9 mouse cellular contexts compared by ENCODE assay signal in genomic region chr7:81198538-81198937, GRCm38 (mm10). TPM values are rescaled to one million over a fixed set of nuclear protein-coding genes. Genes with fewer than 3 reads are reported as not detected.
A peak's percentile ranks its signal among the peaks of the same experiment; 100 is the strongest.
DNase-seq lines count a peak whose midpoint lies in the region; ATAC-seq lines count a peak whose summit lies in the region.
"Had no signal": no experiment of that assay in that cellular context is flagged by ENCODE, and none has a peak within 500 bp of the region (broad histone marks: within the 10 kb centered on the region; RNA-seq: fewer than 3 reads in every experiment).

No protein-coding gene starts in this region.

- DNase-seq in hindbrain, embryonic 11.5 days (ENCODE audit: low spot score) = peak; percentile 34
- DNase-seq in retina, postnatal 1 day = peak; percentile 6
- no peak for DNase-seq in retina, embryonic 14.5 days (ENCODE audit: low spot score)
- DNase-seq in gastrocnemius, postnatal 14 days = peak; percentile 49
- no peak for DNase-seq in Muller cell, postnatal 12 days (ENCODE audit: inconsistent ontology term)
- DNase-seq in spleen, postnatal 10 days (ENCODE audit: low spot score in 2 of 2) = no peak
- DNase-seq in spleen, postnatal 36 days (ENCODE audit: low spot score in 2 of 2) = no peak

- no peaks in the 10 kb centered on the region for H3K9me3 ChIP-seq in hindbrain, embryonic 11.5 days (ENCODE audit: control insufficient read depth, low read length)
- no peaks in the 10 kb centered on the region for H3K9me3 ChIP-seq in hindbrain, embryonic 13.5 days

- H3K4me1 ChIP-seq in hindbrain, embryonic 11.5 days (replicated peaks; ENCODE audit: control insufficient read depth, insufficient read depth, low read length) = peaks cover 3% of the 10 kb centered on the region; the same call in 1 of the 2 replicates
- peaks cover 12% of the 10 kb centered on the region for H3K4me1 ChIP-seq in hindbrain, embryonic 13.5 days (replicated peaks)

- 39% methylated on average over 4 of the region's 4 CpGs for WGBS in hindbrain, embryonic 11.5 days
- WGBS in hindbrain, embryonic 13.5 days = 35% methylated on average over 4 of the region's 4 CpGs

- no peak overlapping the region for H3K4me3 ChIP-seq in hindbrain, embryonic 11.5 days (ENCODE audit: low read depth, low read length)
- no peak overlapping the region for H3K4me3 ChIP-seq in hindbrain, embryonic 13.5 days

- intact Hi-C loops in gastrocnemius, postnatal 14 days (cut with DNase I; ENCODE audit: low total_unique reads) = no loop called here

- ATAC-seq in hindbrain, embryonic 11.5 days (ENCODE audit: low FRiP score) = no peak
- no peak for ATAC-seq in hindbrain, embryonic 13.5 days (ENCODE audit: low FRiP score)
- ATAC-seq: forebrain, embryonic 16.5 days had no signal

- H3K27ac ChIP-seq in hindbrain, embryonic 11.5 days (ENCODE audit: low read depth, low read length) = no peak overlapping the region
- no peak overlapping the region for H3K27ac ChIP-seq in hindbrain, embryonic 13.5 days

- no peaks in the 10 kb centered on the region for H3K27me3 ChIP-seq in hindbrain, embryonic 11.5 days (ENCODE audit: control insufficient read depth, insufficient read depth, low read length)
- H3K27me3 ChIP-seq in hindbrain, embryonic 13.5 days = no peaks in the 10 kb centered on the region

- no peaks in the 10 kb centered on the region for H3K36me3 ChIP-seq in hindbrain, embryonic 11.5 days (ENCODE audit: control insufficient read depth, insufficient read depth, low read length)
- H3K36me3 ChIP-seq in hindbrain, embryonic 13.5 days = no peaks in the 10 kb centered on the region

- no peak overlapping the region for H3K9ac ChIP-seq in hindbrain, embryonic 11.5 days (ENCODE audit: low read depth, low read length)
- no peak overlapping the region for H3K9ac ChIP-seq in hindbrain, embryonic 13.5 days

- H3K4me2 ChIP-seq in hindbrain, embryonic 11.5 days (replicated peaks; ENCODE audit: low read depth, low read length) = no peak overlapping the region
- H3K4me2 ChIP-seq in hindbrain, embryonic 13.5 days = no peak overlapping the region

RNA-seq across cellular contexts. Expression of gene Pde8a, which starts 14.9 kb away (rescaled TPM):
- 2.5 and 3.3 TPM in 2 replicates for polyA plus RNA-seq in hindbrain, embryonic 11.5 days (2014; fragmentation: Nextera tagmentation; extraction: Ambion mirVana)
- polyA plus RNA-seq in hindbrain, embryonic 13.5 days (2015; fragmentation: Nextera tagmentation; extraction: Ambion mirVana) = 2.1 and 2.5 TPM in 2 replicates
- total RNA-seq in gastrocnemius, postnatal 14 days (2021) = 1 to 10 TPM; 6.7 to 7.0 TPM

Comparison
In these comparisons a context has a peak if more than half of its experiments do, and no peak if none do; other contexts are left out.
1. DNase-seq: peak in hindbrain, embryonic 11.5 days (single experiment), retina, postnatal 1 day (single experiment) and gastrocnemius, postnatal 14 days (single experiment); none in retina, embryonic 14.5 days (single experiment), Muller cell, postnatal 12 days (single experiment), spleen, postnatal 10 days (0 of 2) and spleen, postnatal 36 days (0 of 2).